Mouse (Mus musculus) adrenal gland, adult 8-10 months (tissue): ENCODE measurements at regions not wholly inside any gene's neighbourhood (a gene's known extent, or its start where the extent isn't known, plus 50 kb on each side); places are given as distances from the start of the nearest gene placed in this dataset.

ENCODE experiments used
- DNase-seq: peaks from one replicate; pipeline ENCODE4 v3.0.0; 2022

- DNase-seq = no peak
Measured at GRCm38 (mm10) chr4:12418086-12418485, 246.3 kb upstream of the Fam92a start.

DNA sequence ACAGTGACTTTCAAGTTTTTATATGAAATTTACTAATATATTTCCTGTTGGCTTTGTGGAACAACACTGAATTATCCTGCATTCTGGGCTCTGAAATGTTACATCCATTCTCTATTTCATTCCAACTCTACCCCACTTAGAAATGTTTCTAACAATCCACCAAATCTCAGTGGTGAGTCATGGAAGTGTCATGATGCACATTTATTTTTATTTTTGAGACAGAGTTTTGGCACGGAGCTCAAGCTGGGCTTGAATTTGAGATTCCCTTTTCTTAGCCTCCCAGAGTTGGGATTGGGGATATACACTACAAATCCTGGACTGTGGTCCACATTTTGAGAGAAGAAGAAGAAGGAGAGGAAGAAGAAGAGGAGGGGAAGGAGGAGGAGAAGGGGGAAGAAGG is 223.5 kb upstream of the Fam92a start:
- DNase-seq = no peak

- no peak for DNase-seq
Measured at GRCm38 (mm10) chr4:12376797-12377570, 205.2 kb upstream of the Fam92a start.

DNA sequence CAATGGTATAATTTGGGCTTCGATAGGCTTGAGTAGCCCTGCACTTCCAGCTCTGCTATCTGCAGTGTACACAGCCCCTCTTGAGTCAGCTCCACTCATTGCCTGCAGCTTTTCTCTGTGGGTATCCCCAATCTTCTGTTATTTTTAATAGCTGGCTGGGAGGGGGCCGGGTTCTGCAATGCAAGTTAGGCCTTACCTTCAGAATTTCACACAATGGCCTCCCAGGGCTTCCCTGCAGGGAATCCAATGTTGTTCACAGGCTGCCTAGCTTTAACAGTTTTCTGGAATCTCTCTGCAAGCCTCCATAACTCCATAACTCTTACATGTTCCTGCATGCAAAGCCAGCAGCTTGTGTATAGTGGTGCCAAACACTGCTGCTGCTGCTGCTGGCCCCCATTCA is 197.7 kb upstream of the Fam92a start:
- DNase-seq = no peak

DNA sequence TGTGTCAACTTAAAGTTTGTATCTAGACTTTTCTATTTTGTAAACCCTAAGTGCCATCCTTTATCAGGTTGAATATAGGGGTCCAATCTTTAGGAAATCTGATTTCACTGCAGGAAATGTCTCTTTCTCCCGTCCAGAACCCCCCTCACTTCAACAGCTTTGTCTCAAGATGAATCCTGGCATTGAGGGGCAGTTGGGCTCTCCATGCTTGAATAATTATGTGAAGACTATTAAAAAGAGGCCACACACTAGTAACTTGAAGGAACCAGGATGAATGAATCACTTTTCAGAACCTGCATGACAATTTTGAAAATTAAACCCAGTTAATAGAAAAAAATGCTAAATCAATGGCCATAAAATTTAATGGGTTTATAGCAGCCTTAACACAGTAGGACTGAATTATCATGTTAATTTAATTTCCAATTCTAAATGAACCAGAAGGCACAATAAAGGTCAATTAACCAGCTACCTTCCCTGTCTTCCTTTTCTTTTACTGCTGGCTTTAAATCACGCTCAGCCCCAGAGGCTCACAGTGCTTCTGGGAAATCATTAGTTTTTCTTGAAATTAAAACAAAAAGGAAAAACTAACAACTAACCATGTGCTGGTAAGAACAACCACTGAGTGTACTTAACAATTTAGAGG is 185.3 kb upstream of the Fam92a start:
- no peak for DNase-seq

GRCm38 (mm10) chr4:12353337-12353856 is 181.6 kb upstream of the Fam92a start:
- DNase-seq = no peak

GRCm38 (mm10) chr4:12339236-12339635 is 167.4 kb upstream of the Fam92a start:
- no peak for DNase-seq

DNA sequence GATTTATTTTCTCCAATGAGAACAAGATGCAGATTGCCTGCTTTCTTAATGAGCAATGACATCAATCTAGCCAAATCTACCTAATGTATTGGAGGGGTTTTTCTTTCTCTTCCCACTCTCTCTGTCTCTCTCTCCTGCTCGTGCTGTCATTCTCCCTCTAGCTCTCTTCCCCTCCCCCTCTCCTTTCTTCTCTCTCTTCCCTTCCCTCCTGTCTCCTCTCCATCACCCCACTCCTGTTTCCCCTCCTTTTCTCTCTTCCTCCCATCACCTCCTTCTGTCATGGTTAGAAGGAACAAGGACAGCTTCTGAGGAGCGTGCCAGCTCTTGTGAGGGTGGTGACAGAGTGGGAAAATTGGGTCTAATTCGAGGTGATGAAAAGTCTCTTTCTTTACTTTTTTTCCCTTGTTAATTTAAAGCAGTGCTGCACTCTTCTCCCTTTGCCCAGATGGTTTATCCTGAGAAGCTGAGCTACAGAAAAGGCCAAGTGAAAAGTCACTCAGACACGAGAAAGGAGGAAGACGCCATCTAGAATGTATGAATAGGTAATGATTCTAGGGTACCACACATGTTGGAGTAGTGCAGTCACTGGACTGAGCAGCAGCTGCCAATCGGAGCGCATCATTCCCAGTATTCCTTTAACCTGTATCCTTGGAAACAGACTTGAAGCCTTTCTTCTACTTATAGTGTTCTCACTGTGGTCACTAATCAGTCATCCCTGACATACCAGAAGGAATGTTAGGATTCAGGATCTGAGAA is 163.2 kb upstream of the Fam92a start:
- DNase-seq = no peak

- no peak for DNase-seq
Measured at GRCm38 (mm10) chr4:12334429-12334828, 162.6 kb upstream of the Fam92a start.

- no peak for DNase-seq
Measured at GRCm38 (mm10) chr4:12316024-12316423, 144.2 kb upstream of the Fam92a start.

- no peak for DNase-seq
Measured at GRCm38 (mm10) chr4:12308332-12308731, 136.5 kb upstream of the Fam92a start.

DNA sequence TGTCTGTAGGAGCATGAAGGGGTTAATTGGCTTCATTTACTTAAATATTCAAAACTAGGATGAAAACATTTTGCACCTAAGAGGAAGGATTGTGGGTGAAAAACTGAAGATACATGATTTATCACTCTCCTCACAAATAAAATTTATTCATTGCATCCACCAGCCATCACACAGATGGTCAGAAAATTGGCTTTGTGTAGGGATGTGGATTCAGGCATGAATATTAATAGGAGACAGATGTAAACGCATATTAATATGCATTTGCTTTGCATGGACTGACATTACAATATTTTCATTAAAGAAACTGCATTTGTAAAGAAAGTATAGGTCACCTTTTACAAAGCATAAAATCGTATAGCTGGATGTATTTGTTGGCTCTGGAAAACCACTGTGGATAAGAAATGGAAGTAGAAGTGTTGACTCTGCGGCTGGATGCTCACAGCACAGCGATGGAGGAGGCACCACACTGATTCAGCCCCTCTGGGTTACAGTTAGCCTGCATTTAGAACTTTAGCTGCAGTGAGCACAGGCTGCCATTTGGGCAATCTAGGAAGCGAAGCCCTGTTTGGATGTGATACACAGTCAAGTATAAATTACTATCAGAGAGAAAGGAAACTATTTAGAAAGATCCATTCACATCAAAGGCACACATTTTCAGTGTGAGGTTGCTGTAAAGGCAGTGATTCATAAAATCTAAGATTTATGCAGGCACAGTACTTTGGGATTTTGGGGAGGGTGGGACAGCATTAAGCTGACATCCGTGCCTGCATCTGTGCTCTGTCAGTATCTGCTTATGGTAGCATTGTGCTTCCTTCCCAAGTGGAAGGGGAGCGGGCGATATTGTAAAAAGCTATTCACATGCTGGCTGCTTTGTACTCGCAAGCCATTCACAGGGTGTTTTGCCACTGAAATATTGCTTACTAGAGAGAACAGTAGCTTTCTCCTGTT is 135.1 kb upstream of the Fam92a start:
- DNase-seq = no peak

- no peak for DNase-seq
Measured at GRCm38 (mm10) chr4:12287079-12287686, 115.4 kb upstream of the Fam92a start.

- DNase-seq = no peak
Measured at GRCm38 (mm10) chr4:12286391-12286790, 114.6 kb upstream of the Fam92a start.

DNA sequence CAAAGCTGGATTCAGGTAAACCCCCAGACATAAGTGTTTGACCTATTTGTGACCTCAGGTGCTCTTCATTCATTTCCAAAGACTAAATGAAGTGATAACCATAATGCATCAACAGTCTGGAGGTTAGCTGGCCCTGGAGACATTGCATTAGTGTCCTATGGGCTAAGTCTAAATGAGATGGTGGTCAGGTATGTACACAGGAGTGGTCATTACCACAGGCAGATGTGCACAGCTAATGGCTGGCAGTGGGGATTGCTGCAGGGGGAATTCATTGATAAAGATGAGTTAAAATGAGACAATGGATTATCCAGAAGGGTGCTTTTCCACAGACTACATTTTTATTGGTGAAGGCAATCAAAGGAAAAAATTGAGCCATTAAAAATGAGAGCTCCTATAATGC is 114.2 kb upstream of the Fam92a start:
- no peak for DNase-seq

DNA sequence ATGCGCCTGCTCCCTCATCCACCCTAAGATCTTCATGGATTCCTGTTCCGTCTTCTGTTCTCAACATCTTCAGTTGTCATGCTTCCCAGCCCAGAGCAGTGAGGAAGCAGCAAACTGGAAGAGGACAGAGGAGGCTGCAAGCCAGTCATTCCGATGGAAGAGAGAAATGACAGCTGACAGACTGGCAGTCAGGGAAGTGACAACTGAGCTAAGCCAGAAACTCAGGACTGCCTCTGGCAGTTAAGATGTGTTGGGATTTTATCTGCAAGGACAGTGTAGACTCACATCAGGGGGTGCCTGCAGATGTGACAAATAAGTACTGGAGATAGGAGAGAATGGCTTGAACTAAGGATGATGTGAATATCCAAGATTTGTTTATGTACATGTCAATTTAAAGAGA is 106.1 kb upstream of the Fam92a start:
- DNase-seq = no peak

GRCm38 (mm10) chr4:12273369-12273768 is 101.6 kb upstream of the Fam92a start:
- no peak for DNase-seq

DNA sequence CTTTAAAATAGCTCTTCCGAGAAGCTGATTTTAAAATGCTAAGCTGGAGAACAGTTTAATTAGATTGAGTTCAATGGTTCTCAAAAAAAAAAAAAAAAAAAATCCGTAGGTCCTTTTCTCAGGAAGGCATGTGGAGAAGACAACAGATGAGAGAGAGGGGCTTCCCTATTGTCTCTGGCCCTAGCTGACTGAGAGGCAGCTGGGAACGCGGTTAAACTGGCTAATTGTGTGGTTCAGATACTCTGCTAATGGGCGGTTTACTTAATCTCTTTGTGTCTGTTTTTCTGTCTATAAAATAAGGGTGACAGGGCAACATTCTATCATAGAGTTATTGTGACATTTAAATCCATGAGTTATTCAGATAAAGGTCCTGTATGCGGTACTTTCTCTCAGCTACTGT is 101.1 kb upstream of the Fam92a start:
- no peak for DNase-seq

DNA sequence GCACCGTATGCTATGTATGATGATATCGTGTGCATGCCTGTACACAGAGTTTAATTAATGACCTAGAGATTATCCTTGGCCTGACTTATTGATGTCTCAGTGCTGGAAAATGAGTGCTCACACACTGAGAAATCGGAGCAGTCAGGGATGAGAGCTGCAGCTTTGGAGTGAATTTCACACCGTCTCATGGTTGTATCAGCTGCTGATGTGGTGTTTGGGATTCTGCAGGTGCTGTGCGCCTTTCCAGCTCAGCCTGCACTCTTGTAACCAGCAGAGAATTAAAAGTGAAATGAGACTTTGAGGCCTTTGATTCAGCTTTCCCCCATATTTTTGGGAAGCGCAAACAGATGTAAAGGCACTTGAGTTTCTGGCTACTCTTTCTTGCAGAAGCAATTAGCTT is 100.6 kb upstream of the Fam92a start:
- no peak for DNase-seq

GRCm38 (mm10) chr4:12263746-12264145 is 91.9 kb upstream of the Fam92a start:
- DNase-seq = no peak

DNA sequence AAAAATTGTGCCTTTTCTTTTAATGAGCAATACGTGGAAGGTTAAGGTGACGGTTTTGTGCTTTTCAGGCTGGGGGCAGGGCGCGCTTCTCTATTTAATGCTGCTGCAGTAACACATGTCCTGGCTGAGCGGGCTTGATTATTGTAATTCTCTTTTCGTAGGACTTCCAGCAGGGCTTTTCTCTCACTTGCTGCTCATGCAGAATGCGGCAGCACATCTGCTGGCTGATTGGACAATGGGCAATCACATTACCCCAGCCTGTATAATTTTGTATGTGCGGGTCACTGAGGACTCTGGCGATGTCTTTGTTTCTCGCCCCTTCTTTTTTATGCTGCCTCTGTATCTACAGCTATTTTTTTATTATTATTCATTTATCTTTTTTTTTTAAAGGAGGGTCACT is 91.4 kb upstream of the Fam92a start:
- DNase-seq = no peak

DNA sequence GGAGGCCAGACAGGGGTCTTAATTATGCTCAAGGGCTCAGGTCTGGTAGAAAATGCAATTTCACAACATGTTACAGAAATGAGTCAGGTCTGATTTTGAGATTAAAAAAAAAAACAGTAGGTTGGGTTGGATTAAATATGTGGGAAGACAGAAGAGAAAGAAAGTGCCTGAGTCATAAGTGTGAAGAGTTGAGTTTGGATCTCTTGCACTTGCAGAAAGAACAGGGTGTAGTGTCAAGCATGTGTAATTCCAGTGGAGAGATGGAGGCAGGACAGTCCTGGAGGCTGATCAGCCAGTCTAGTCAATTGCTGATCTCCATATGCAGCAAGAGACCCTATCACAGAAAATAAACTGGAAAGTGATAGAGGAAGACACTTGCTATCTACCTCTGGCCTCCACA is 76.2 kb upstream of the Fam92a start:
- no peak for DNase-seq
